Mouse (Mus musculus): Measurements from ENCODE around the gene Gtf2a2.

The Gtf2a2 gene

DNA sequence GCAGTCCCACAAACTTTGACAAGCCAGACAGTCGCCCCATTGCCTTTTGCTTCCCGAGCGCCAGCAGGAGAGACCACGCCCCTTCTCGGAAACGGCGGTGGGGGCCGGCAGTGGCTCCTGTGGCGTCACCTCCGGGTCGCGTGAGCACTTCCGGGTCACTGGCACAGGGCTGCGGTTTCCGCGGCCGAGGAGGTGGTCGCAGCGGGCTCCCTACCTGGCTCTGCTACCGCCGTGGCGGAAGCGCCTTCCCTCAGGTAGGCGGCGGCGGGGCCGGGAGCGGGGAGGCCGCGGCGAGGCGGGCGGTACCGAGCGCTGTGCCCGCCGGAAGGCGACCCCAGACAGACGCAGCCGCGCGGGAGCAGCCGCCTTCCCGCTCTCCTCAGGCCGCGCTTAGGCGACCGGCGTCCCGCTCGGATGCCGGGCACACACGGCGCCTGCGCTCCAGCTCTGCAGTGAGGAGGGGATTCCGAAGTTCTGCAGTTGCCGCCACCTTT is at the start of gene Gtf2a2:
Gene Gtf2a2, plus strand, starts transcription at position 143 of the 494 bp plus-strand sequence.
- DNase-seq = peak; percentile 98

DNA sequence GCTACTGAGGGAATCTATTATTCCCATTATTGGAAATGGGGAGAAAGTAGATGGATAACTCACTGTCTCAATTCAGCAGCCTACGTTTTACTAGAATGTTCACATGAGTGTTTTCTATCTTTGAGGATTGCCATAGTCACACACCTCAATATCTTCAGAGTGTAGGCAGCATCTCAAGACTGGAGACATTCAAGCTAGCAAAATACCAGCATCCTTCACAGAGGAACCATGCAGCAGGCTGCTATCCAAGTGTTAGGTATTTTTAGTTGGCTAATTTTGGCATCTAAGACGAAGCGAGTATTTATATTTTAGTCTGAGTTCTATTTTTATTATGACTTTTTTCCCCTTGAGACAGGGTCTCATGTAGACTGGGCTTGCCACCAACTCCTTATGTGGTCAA is 48.0 kb upstream of the Gtf2a2 start:
- no peak for DNase-seq

DNA sequence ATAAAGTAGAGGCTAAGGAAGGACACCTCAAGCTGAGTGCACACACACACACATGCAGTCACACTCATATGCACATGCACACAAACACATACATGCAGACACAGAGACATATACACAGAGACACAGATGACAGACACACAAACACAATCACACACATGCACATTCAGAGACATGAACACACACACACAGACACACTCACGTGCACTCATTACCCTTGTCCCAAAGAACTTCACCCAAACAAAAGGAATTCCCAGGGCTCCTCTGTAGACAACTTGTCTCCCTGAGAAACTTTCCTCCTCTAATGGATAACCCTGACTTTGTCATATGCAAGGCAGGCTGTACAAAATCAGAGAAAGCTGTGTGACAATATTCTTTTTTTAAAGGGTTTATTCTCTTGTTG is 26.8 kb upstream of the Gtf2a2 start:
- no peak for DNase-seq

DNA sequence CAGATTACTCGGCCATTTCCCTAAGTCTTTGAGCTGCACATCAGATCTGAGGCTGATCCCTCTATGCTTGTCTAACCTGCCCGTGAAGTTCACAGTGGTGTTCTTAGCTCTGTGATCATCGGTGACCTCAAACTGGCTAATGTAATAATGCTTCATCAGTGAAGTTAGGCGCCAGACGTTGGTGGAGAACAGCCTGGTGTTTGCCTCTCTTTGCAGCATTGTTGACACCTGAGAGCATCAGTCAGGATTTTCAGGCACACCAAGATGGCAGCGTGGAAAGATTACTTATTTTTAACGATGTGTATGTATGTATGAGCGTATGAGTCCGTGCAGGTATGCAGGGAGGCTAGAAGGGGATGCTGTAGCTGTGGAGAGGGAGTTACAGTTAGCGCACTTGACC is 26.3 kb upstream of the Gtf2a2 start:
- DNase-seq = no peak

DNA sequence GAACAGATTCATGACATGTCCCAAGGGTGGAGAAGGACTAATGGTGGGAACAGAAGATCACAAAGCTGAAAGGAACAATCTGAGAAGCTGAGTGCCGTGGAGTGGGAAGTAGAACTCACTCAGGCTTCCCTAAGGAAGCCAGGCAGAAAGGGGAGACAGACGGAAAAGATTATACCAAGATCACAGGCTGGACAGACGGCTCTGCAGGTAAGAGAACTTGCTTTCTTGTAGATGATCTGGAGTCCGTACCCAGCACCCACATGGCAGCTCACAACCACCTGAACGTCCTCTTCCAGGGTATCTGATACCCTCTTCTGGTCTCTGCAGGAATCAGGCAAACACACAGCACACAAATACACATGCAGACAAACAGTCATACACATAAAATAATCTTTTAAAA is 25.8 kb upstream of the Gtf2a2 start:
- no peak for DNase-seq

DNA sequence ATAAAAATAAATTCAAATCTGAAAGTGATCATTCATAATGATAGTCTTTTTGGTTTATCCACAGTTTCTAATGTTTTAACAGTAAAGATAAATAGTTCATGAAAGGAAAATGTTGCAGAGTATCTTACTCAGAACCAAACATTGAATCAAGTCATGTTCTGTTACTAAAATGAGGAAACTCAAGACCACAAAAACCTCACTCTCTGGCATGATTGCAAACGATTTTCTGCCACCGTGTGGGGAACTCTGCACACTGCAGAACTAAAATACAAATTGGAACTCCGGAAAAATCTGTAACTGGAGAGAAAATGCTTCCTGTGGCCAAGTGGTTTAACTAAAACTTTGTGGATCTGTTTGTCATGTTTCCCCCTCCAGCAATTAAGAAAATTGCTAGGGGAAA is 24.8 kb upstream of the Gtf2a2 start:
- DNase-seq = peak; percentile 71

DNA sequence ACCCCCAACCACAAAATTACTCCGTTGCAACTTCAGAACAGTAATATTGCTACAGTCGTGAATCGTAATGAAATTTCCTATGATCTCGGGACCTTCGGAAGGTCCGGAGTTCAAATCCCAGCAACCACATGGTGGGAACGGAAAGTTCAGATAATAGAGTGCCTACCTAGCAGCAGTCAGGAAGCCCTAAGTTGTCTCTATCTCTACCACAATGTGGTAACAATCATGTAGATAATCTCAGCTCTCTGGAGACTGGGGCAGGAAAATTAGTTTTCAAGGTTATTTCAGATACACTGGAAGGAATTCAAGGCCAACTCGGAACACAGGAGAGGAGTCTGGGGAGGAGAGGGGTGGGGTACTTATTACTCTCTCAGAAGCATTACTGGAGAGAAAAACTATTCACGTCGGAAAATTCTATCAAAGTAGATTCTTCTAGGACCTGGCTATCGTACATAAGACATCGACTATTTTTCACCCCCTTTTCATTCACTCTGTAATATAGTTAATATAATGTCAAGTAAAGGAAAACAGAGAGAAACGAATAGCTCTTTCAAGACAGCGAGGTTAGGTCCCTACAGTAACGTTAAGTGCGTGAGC is 23.5 kb upstream of the Gtf2a2 start:
- DNase-seq = no peak

DNA sequence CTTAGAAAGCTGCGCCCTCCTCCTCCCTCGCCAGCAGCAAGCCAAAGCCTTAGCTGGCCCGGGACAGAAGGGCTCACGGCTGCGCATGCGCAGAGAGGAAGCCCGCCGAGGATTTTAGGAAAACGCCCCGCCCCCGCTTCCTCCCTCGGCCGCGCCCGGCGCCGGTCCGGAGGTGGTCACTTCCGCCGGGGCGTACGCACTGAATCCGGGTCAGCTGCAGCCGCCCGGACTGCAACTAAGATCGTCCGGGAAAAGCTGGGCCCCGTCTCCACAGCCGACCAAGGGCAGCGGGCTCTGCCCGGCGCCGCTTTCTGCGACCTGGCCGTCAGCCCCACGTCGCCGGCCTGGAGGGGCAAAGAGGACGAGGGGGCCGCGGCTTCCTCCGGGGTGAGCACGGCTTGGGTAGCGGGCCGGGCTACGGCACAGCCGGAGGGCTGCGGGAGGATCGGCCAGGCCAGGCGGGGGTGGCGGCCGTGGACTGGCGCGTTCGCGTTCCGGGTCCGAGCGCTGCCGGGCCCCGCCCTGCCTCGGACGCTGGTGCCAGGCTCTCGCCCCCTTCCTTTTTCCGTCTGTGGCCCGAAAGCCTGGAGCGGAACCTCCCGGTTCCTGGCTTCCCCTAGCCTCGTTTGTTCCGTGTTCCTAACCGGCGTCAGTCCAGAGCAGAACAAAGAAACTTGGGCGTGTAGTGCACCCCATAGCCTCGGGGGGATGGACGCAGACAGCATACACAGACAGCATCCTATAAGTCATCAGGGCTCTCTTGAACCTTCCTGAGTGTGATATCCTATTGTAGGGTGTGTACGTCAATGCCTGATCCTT is 22.8 kb upstream of the Gtf2a2 start, which contains the start of gene Bnip2:
Gene Bnip2, plus strand, starts transcription at position 164 of the 819 bp plus-strand sequence.
- DNase-seq = peak; percentile 92

DNA sequence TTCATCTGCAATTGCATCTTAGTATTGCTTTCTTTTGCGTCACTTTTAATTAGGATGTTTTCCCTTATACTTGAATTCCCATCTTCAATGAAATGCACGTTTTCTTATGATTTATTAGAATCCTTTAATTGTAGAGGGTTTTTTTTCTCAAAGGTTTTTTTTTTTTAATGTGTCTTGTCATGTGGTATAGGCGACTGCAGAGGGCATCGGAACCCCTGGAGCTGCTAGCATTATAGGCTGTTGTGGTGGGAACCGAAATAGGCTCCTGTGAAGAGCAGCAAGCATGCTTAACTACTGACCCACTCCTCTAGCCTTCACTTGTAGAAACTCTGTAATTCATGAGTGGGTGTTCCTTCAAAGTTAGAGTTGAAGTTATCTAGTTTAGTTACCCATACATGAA is 22.0 kb upstream of the Gtf2a2 start:
- DNase-seq = peak; percentile 23

DNA sequence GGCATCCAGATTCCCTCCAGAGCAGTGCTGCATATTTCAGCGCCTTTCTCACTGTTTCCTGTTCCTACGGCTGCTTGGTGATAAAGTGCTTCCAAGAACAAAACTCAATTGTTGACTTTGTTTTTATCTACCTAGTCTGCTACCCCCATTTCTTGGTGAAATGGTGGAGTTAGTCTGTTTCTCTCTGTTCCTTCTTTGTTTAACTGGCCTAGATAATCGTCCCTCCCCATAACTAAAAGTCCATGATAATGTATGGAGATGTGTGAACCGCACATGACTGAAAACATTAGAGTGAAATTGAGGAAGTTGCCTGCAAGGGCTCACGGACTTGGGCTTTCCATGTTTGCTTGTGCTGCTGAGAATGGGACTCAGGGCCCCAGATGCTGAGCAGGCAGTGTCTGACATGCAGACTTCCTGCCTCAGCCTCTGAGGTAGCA is 19.5 kb upstream of the Gtf2a2 start:
- DNase-seq = peak; percentile 24

DNA sequence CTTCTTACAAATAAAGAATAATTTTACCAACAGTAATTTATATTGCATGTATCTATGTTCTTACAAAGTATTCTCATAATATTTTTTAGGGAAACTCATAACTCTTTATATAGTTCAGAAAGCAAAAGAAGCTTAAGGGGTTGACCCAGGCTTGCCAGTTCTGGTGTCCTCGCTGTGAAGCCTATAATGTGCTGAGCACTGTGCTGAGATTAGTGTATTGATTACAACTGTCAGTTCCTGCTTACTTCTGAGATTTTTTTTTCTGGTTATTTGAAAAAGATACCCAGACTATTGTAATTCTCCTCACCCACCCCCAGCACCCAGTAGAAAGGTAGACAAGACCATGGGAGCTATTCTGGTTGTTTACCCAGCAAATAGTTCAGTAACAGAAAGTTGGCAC is 18.9 kb upstream of the Gtf2a2 start:
- no peak for DNase-seq

DNA sequence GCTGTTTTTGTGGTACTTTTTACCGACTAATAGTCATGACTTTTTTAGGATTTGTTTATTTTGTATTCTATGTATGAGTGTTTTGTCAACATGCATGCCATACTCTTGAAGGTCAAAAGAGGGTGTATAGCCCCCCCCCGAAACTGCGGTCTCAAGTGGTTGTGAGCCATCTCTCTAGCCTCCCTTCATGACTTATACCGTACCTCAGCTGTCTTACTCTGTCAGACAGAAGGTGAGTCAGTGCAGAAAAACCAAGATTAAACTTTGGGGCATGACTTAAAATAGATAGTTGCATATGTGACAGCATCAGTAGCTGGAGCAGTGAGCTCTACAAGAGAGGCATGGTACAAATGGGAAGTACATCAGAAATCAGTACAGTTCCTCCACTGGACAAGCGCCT is 17.8 kb upstream of the Gtf2a2 start:
- no peak for DNase-seq

DNA sequence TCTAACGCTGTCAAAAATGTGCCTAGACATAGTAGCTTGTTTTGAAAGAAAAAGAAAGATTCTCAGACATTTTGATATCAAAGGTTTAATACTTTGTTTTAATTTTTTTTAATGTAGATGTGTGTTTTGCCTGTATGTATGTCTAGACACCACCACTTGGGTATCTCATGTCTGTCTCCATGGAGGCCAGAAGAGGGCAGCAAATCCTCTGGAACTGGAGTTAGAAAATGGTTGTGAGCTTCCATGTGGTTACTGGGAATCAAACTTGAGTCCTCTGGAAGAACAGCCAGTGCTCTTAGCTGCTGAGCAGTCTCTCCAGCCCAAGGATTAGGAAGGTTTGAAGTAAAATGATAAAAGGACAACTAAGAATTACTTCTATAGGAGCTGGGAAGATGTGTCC is 13.0 kb upstream of the Gtf2a2 start:
- DNase-seq = no peak

DNA sequence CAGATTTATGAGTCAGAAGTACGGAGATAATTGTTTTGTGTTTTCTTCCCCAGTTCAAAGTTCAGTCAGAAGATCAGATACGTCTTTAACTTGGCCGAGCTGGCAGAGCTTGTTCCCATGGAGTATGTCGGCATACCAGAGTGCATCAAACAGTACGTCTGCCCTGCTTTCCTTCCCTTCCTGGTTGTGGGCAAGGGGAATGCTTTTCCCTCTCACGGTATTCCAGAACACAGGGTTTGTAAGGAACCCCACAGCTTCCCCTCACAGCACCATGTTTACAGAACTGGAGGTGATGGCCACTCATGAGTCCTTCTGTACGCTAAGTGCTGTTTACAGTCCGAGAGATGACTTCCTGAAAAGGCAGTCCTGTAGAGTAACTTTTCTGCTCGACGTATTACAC is 8.8 kb upstream of the Gtf2a2 start:
- DNase-seq = no peak

DNA sequence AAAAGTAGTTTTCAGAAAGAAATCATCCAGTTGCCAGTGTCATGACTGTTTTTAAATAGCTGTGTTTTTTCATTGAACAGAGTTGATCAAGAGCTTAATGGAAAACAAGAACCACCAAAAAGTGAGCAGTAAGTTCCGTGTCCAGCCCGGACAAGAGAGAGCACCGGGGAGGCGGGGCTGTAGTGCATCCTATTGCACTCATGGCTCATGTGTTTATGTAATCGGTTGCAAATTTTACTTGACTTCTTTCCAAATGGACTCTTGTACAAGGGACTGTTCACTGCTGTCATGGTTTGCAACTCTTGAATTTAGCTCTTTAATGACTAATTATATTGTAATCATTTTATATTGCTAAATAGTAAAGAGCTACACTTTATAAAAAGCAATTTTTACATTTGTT is 5.4 kb upstream of the Gtf2a2 start:
- no peak for DNase-seq

DNA sequence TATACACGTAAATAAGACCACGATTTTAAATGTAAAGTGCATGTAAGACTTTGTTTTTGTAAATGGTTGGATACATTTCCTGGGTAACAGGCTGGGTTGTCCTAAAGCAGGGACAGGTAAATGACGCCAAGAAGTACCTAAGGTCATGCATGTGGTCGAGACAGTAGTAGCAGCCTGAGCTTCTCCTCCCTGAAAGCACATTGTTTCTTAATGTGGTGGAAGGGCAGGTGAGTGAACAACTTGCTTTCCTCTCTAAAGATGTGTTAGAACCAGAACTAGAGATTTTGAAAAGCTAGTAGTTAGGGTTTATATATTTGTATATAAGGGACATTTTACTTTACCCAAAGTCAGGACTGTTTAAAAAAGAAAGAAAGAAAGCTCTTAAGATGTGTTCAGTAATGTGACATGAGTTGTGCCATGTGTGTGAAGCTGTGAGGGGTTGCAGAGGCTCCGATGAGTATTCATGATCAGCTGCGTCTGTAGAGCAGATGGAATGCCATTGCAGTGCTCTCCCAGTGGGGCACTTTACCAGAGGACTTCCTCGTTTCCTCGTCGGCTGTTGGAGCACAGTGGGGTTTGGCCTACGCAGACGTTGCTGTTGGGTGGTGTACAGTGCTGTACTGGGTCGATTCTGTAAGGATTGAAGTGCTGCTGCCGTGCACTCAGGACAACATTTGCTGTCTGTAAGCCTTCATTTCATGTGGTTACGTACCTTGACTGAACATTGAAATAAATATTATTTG is 4.7 kb upstream of the Gtf2a2 start:
- no peak for DNase-seq

DNA sequence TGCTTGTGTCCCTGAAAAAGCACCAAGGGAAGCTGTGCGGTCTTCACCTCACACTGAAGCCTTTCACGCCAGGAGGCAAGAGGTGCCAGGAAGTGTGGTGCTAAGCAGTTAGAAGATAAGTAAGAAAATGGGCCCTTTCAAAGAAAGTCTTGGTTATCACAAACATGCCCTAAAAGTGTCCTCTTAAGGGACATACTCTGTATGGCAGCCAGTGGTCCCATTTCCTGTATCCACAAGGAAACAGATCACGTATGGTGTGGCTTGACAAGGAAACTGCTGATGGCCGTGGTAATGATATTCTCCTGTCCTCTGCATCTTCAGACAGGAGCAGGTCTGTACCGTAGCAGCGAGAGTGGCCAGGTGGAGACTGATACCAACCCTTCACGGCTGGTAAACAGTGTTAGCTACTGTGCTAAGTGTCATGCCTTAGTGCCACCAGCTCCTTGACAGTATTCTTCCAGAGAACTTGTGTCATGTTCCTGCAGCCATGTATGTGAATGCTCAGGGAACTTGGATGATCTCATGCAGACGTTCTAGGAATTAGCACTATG is 2.5 kb upstream of the Gtf2a2 start:
- no peak for DNase-seq

DNA sequence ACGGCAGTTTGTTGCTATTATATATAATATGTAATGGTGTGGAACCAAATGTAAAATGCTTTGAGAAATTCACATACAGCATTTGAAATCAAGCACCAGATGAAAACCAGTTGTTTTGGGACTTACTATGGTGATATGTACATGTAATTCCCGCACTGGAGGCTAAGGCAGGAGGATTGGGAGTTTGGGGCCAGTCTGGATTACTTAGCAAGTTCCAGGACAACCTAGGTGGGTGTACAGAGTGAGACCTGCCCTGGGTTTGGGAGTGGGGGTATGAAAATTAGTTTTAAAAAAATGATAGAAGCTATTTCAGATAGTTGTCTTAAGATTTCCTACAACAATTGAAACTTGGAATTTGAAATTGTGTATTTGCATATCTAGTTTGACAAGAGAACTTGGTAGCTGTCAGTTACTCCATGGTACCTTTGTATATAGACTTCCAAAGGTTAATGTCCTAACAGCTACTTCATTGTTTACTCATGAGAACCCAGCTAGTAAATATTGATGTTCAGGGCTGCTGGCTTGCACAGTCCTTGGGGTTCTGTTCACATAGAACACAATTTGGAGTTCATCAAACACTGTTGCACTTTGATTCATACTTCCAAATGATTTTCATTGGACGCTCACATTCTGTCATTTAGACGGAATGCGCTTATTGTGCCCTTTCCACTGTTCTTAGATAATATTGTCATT is 1.4 kb upstream of the Gtf2a2 start:
- no peak for DNase-seq

DNA sequence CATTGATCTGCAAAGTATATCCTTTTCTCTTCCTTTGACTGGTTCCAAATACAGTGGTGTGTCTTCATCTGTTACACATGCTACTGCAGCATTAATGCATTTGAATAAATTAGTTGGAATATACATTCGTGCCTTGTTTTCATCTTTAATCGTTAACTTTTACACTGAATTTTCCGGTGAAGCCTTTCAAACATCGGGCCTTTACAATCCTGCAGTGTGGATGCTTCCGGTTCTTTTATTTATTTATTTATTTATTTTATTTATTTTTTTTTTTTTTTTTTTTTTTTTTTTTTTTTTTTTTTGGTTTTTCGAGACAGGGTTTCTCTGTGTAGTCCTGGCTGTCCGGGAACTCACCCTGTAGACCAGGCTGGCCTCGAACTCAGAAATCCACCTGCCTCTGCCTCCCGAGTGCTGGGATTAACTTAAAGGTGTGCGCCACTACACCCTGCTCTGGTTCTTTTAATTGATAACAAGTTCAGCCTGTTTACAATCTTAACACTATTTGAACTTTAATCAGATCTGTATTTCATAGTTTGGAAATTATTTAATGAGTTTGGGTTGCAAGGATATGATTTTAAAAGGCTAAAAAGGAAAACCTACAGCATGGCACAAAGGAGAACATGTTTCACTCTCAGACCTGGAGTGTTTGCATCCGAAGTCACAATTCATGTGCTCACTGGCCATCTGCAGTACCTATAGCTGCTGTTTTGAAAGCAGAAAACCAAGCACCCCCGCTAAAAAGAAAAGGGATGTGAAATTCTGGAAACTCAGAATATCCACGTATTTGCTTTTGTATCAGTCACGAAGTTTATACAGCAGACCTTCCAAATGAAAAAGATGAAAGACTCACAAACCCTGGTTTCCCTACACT is 578 bp upstream of the Gtf2a2 start:
- DNase-seq = no peak

DNA sequence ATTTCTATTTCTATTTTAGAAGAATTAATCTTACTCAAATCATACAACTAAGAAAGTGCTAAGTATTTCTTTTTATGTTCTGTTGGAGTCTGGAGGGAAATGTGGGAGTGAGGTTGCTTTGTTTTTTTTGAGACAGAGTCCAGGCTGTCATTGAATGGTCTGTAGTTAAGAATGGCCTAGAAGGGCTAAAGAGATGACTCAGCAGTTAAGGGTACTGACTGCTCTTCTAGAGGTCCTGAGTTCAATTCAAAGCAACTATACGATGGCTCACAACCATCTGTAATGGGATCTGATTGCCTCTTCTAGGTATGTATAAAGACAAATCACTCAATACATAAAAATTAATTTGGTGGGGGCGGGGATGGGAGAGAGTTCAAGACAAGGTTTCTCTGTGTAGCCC is 3.3 kb downstream of the Gtf2a2 start:
- no peak for DNase-seq

DNA sequence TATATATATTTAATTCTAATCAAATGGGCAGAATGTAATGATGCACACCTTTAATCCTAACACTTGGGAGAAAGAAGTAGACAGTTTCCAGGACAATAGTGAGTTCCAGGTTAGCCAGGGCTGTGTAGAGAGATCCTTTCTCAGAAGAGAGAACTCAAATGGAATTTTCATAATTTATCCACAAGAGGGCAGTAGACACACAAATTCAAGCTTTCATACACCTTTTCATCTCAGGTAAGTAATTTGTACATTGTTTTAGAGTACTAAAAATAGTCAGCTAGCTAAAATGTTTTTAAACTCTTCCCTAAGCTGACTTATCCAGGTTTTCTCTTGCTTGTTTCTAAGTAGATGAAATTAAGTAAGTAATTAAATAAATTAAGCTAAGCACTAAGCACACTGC is 6.5 kb downstream of the Gtf2a2 start:
- no peak for DNase-seq

DNA sequence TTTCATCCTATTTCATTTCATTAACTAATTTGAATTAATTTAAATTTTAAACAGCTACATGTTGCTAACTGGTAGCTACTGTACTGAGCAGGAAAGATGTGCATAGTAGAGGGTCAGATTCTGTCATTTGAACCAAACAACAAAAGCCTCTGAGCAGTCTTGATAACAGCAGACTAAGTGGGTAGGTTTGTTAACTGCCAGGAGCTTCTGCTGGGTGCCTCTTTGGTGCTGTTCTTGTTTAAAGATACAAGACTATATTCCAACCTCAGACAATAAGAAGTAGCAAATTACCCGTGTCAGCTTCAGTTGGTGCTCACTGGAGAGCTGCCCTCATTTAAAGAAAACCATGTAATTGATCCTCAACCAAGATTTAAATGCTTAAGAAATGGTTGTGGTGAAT is 9.3 kb downstream of the Gtf2a2 start:
- no peak for DNase-seq

Measured in thymus, postnatal 14 days (tissue).